Mouse (Mus musculus) liver, postnatal 0 days (tissue): Measurements from ENCODE around the gene Tnfrsf26.

Source experiments
- CTCF ChIP-seq: sonication (generic); IDR thresholded peaks from 2 replicates; pipeline ENCODE4 v1.5.1; 2016; ENCODE audit warnings: antibody characterized with exemption, low read depth
- EP300 ChIP-seq: IDR thresholded peaks from 2 replicates; pipeline ENCODE4 v1.6.1; 2016; ENCODE audit warnings: antibody characterized with exemption, low read depth, mild to moderate bottlenecking

- TF ChIP-seq CTCF (no peak), EP300 (no peak)
Observed at GRCm38 (mm10) chr7:143626178-143626577, 2.3 kb downstream of the Tnfrsf26 start.
